Mouse (Mus musculus) limb, embryonic 13.5 days (tissue): ENCODE measurements at regions not wholly inside any gene's neighbourhood (a gene's known extent, or its start where the extent isn't known, plus 50 kb on each side); places are given as distances from the start of the nearest gene placed in this dataset.

ENCODE experiments used
- ATAC-seq: fragments of 200-750 bp; cut with Nextera tagmentation; 2 replicates; pipeline ENCODE4 v1.8.0; 2017; ENCODE audit warnings: low read depth, moderate number of reproducible peaks, moderate TSS enrichment; ENCODE audit not compliant: low FRiP score
- H3K27ac ChIP-seq: fragments of 300-500 bp; sonication (generic); 2 replicates; pipeline ENCODE4 v1.5.1; 2015; ENCODE audit warnings: inconsistent platforms, mild to moderate bottlenecking, moderate library complexity
- H3K27me3 ChIP-seq: fragments of 300-500 bp; sonication (generic); 2 replicates; pipeline ENCODE4 v1.6.1; 2015; ENCODE audit warnings: mild to moderate bottlenecking, inconsistent platforms
- H3K36me3 ChIP-seq: fragments of 300-500 bp; sonication (generic); 2 replicates; pipeline ENCODE4 v1.6.1; 2015; ENCODE audit warnings: inconsistent platforms, mild to moderate bottlenecking, moderate library complexity
- H3K4me1 ChIP-seq: fragments of 300-500 bp; sonication (generic); 2 replicates; pipeline ENCODE4 v1.6.1; 2015; ENCODE audit warnings: inconsistent platforms
- H3K4me2 ChIP-seq: fragments of 300-500 bp; sonication (generic); replicated peaks from 2 replicates; pipeline ENCODE4 v1.6.1; 2015; ENCODE audit warnings: inconsistent platforms, mild to moderate bottlenecking, moderate library complexity
- H3K4me3 ChIP-seq: fragments of 300-500 bp; sonication (generic); 2 replicates; pipeline ENCODE4 v1.5.1; 2015; ENCODE audit warnings: moderate library complexity, mild to moderate bottlenecking, inconsistent platforms
- H3K9ac ChIP-seq: fragments of 300-500 bp; sonication (generic); 2 replicates; pipeline ENCODE4 v1.6.1; 2015; ENCODE audit warnings: mild to moderate bottlenecking, inconsistent platforms
- H3K9me3 ChIP-seq: fragments of 300-500 bp; sonication (generic); 2 replicates; pipeline ENCODE4 v1.6.1; 2016; ENCODE audit warnings: inconsistent platforms
- WGBS: fragments of 180-500 bp; shearing (Covaris S2); methylation state at CpG from one replicate; pipeline ENCODE4 v1.1.7; 2015; 5-methylcytosine and 5-hydroxymethylcytosine counted together

DNA sequence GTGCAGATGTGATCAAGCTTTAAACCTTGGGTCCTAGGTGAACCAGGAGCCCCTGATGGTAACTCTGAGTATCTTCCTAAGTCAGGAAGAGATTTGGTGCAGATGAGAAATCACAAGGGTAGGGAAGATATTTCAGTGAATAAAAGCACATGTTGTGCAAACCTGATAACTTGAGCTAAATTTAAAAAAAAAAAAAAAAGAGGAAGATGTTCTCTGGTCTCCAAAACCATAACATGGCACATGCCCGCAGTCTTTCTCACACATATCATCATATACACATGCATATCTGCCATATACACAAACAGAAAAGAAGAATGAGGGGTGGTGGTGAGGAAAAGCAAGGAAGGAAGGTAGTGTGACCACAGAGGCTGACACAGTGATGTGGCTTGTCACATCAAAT lies 530.3 kb upstream of the Lrrc6 start:
- H3K4me2 ChIP-seq: no peak overlapping the region
- H3K27me3 ChIP-seq: no peaks in the 10 kb centered on the region
- no peak overlapping the region for H3K4me3 ChIP-seq
- H3K36me3 ChIP-seq: no peaks in the 10 kb centered on the region
- H3K9me3 ChIP-seq: no peaks in the 10 kb centered on the region
- H3K27ac ChIP-seq: no peak overlapping the region
- H3K4me1 ChIP-seq: no peaks in the 10 kb centered on the region
- H3K9ac ChIP-seq: no peak overlapping the region
- WGBS: 83% methylated on average over 1 of the region's 1 CpGs
- ATAC-seq: no peak

DNA sequence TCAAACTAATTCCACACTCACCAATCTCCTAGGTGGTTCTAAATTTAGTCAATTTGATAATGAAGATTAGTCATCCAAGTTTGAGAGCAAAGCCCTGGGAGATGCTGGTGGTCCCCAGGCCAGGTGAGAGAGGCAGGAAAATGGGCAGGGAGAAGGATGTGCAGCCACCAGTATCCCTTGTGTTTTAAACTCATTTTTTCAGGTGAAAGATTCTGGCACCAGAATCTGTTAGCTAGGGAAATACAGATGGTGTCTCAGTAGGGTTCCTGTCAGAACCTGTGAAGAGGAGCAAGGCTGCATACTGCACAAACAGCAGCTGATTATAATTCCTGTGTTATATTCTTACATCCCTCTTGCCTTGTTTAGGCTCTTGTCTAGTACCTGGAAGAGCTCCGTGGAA lies 527.5 kb upstream of the Lrrc6 start:
- no peaks in the 10 kb centered on the region for H3K9me3 ChIP-seq
- H3K27me3 ChIP-seq: no peaks in the 10 kb centered on the region
- no peak for ATAC-seq
- H3K4me3 ChIP-seq: no peak overlapping the region
- no peak overlapping the region for H3K9ac ChIP-seq
- no peak overlapping the region for H3K4me2 ChIP-seq
- no peak overlapping the region for H3K27ac ChIP-seq
- H3K36me3 ChIP-seq: no peaks in the 10 kb centered on the region
- 88% methylated on average over 1 of the region's 1 CpGs for WGBS
- H3K4me1 ChIP-seq: no peaks in the 10 kb centered on the region

DNA sequence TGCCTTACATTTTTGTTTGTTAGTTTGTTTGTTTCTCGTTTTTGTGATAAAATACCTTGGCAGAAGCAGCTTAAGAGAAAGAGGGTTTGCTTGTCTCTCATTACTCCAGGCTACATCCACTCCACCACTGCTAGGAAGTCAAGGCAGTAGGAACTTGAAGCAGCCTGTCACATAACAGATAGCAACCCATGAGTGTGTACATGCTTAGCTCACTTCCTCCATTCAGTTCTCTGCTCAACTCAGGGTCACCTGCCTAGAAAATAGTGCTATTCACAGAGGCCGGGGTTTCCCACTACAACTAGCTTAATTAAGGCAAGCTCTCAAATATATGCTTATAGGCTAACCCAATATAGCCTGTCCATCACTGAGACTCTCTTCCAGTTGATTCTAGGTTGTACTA lies 527.0 kb upstream of the Lrrc6 start:
- H3K9me3 ChIP-seq: no peaks in the 10 kb centered on the region
- H3K4me2 ChIP-seq: no peak overlapping the region
- no peak overlapping the region for H3K27ac ChIP-seq
- no peaks in the 10 kb centered on the region for H3K4me1 ChIP-seq
- H3K36me3 ChIP-seq: no peaks in the 10 kb centered on the region
- no peak for ATAC-seq
- H3K4me3 ChIP-seq: no peak overlapping the region
- 82% methylated on average over 2 of the region's 2 CpGs for WGBS
- no peak overlapping the region for H3K9ac ChIP-seq
- no peaks in the 10 kb centered on the region for H3K27me3 ChIP-seq

DNA sequence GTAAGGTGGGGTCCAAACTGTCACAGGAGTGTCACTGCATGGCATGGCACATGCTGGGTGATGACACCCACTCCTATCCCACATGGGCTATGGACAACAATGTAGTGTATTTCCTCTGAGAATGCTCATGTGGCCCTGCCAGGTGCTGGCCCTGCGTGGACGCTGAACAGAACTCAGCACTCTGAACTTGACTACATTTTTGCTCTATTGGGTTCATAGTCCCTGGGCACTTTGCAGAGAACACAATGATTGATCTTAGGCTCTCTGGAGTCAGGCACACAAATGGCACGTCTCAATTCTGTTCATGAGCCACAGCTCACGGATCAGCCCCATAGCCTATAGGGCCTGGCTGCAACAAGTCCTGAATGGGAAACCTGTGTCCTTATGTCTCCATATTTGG lies 525.0 kb upstream of the Lrrc6 start:
- H3K4me3 ChIP-seq: no peak overlapping the region
- no peaks in the 10 kb centered on the region for H3K9me3 ChIP-seq
- no peaks in the 10 kb centered on the region for H3K27me3 ChIP-seq
- H3K27ac ChIP-seq: no peak overlapping the region
- H3K4me2 ChIP-seq: no peak overlapping the region
- H3K36me3 ChIP-seq: no peaks in the 10 kb centered on the region
- no peaks in the 10 kb centered on the region for H3K4me1 ChIP-seq
- no peak for ATAC-seq
- WGBS: 92% methylated on average over 4 of the region's 4 CpGs
- H3K9ac ChIP-seq: no peak overlapping the region

DNA sequence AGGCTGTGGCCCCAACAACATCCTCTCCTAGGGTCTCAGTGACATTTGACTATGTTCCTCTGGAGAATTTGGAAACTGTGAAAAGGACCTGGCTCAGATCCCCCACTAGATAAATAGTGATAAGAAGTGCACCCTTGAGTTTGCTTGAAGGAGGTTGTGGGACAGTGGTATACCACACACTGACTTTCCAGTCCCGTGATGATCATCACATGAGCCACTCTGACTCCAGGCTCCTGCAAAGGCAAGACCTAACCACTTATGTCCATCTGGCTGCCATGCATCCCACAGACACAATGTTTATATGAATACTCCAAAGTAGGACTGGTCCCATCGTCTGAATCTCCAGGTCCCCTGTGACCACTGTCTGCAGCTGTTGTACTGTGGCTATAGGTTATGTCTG lies 523.7 kb upstream of the Lrrc6 start:
- no peak overlapping the region for H3K9ac ChIP-seq
- H3K27me3 ChIP-seq: no peaks in the 10 kb centered on the region
- peaks cover 7% of the 10 kb centered on the region for H3K4me1 ChIP-seq
- H3K36me3 ChIP-seq: no peaks in the 10 kb centered on the region
- 66% methylated on average over 2 of the region's 2 CpGs for WGBS
- no peak for ATAC-seq
- no peak overlapping the region for H3K4me2 ChIP-seq
- H3K4me3 ChIP-seq: no peak overlapping the region
- H3K27ac ChIP-seq: no peak overlapping the region
- no peaks in the 10 kb centered on the region for H3K9me3 ChIP-seq

DNA sequence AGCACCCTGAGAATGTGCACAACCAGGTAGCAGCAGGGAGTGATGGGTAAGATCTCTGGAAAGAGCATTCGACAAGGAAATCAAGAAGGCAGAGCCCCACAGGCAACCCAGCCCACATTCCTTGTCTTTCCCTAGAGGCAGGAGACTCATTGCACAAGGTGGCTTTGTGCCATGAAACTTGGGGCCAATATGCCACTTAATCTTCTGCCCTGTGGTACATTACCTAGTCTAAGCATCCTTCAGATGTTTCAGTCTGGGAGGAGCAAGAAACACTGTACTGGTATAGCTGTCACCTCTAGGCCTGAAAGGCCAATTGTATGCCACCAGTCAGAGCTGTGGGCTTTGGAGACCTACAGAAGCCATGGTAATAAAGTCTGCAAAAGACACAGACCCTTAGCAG lies 522.4 kb upstream of the Lrrc6 start:
- H3K9me3 ChIP-seq: no peaks in the 10 kb centered on the region
- no peak for ATAC-seq
- H3K4me2 ChIP-seq: no peak overlapping the region
- H3K36me3 ChIP-seq: no peaks in the 10 kb centered on the region
- H3K27me3 ChIP-seq: no peaks in the 10 kb centered on the region
- H3K9ac ChIP-seq: no peak overlapping the region
- peaks cover 15% of the 10 kb centered on the region for H3K4me1 ChIP-seq
- H3K27ac ChIP-seq: no peak overlapping the region
- H3K4me3 ChIP-seq: no peak overlapping the region
- 97% methylated on average over 1 of the region's 1 CpGs for WGBS

DNA sequence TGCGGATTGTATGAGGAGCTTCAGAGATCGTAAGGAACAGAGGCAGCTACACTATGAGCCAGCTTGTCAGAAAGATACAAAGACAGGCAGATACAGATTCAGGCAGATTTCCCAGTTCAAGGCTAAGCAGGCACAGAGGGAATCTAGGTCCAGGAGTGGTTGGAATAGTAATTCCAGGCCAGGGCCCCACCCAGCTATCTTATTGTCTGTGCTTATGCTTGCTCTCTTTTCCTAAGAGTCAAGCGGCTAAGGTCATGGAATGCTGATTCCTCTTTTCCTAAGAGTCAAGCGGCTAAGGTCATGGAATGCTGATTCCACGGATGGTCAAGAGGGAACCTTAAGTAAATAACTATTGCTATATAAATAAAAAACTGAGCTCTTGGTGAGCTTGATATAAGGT lies 520.7 kb upstream of the Lrrc6 start:
- Histone ChIP-seq H3K27me3 (no peaks in the 10 kb centered on the region), H3K9me3 (no peaks in the 10 kb centered on the region), H3K4me1 (peaks cover 15% of the 10 kb centered on the region), H3K4me2 (no peak overlapping the region), H3K27ac (no peak overlapping the region), H3K9ac (no peak overlapping the region), H3K4me3 (no peak overlapping the region), H3K36me3 (no peaks in the 10 kb centered on the region)
- 85% methylated on average over 5 of the region's 5 CpGs for WGBS
- no peak for ATAC-seq

DNA sequence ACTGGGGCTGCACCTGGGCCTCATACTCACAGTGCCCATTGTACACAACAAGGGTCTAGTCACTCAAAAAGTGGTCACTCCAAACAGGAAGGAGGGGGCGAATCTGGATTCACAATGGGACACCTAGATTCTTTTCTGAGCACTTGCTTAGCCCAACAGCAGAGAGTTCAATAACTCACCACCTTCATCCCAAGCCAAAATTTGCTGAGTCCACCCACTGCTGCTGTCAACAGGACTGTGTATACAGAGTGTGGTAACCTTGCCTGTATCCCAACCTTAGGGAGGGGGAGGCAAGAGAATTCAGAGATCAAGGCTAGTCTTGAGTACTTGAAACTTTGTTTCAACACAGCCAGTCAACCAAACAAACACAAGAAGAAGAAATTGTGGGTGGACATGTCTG lies 519.2 kb upstream of the Lrrc6 start:
- H3K4me3 ChIP-seq: no peak overlapping the region
- H3K4me2 ChIP-seq: no peak overlapping the region
- H3K27me3 ChIP-seq: no peaks in the 10 kb centered on the region
- H3K27ac ChIP-seq: 0 out of 2 replicates have a peak overlapping the region, but pooled peaks have one; percentile 48
- no peaks in the 10 kb centered on the region for H3K9me3 ChIP-seq
- WGBS: 76% methylated on average over 1 of the region's 1 CpGs
- no peaks in the 10 kb centered on the region for H3K36me3 ChIP-seq
- ATAC-seq: no peak
- H3K4me1 ChIP-seq: peaks cover 15% of the 10 kb centered on the region
- H3K9ac ChIP-seq: no peak overlapping the region

DNA sequence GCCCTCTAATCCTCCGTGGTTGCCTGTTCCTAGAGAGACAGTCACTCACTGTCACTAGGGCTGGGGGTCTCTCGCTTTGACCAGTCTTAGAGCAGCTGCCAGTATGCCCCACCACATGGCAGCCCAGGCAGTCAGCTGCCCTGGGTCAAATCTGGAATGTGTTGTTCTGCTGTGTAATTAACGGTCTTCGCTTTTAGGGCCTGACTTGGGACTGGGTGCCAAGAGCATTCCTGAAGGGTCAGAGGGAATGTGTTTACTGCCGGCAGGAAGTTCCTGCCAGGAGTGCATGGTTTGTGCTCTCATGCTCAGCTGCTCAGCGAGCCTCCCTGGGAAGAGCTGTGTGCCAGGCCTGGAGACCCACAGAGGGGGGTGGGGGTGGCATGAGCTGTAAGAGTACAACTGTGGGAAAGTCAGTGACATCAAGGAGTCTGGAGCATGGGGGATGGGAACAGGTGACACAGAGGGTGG lies 518.5 kb upstream of the Lrrc6 start:
- H3K4me1 ChIP-seq: peaks cover 15% of the 10 kb centered on the region
- H3K27me3 ChIP-seq: no peaks in the 10 kb centered on the region
- H3K27ac ChIP-seq: peak overlapping the region; percentile 48; the same call in 1 of the 2 replicates
- WGBS: 7% methylated on average over 6 of the region's 6 CpGs
- H3K4me3 ChIP-seq: no peak overlapping the region
- no peaks in the 10 kb centered on the region for H3K36me3 ChIP-seq
- no peaks in the 10 kb centered on the region for H3K9me3 ChIP-seq
- peak; percentile 77 for ATAC-seq
- H3K9ac ChIP-seq: no peak overlapping the region
- 0 out of 2 replicates have a peak overlapping the region, but pooled peaks have one; percentile 7 for H3K4me2 ChIP-seq
